Mouse (Mus musculus) right cerebral cortex, postnatal 25 days (tissue): ENCODE results near the gene Fubp1.

ENCODE experiments used
- DNase-seq: peaks from one replicate; pipeline ENCODE4 v3.0.0; 2022

Gene Fubp1

DNA sequence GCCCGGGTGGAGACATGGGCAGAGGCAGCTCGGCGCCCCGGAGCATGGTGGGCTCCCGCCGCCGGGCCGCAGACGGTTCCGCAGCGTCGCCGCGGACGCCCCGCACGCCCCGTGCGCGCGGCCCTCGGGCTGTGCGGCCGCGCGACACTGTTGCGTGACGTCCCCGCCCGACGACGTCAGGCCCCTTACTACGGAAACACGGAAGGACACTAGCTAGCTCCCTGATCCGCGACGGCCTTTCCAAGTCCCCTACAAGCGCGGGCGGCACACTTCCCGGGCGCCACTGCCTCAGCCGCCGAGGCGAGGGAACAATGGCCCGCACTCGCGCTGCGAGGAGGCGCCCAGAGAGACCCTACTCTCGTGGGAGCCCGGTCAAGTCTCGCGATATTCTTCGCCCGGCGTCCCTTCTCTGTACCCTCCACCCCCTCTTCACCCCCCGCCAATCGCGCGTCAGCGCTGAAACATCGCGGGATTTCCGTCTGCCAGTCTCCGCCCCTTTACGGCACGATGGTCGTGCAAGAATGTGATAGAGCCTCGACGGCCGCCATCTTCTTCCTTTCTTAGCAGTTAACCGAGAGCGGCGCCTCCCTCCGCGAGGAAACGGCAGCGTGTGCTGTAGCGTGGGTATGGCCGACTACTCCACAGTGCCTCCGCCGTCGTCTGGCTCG is at the start of gene Fubp1, which contains the start of gene Dnajb4:
Fubp1 (plus strand) TSS at position 456 of the 668 bp plus-strand sequence.
Dnajb4 (minus strand) TSS at position 336 of the 668 bp plus-strand sequence.
- DNase-seq = peak; percentile 100

DNA sequence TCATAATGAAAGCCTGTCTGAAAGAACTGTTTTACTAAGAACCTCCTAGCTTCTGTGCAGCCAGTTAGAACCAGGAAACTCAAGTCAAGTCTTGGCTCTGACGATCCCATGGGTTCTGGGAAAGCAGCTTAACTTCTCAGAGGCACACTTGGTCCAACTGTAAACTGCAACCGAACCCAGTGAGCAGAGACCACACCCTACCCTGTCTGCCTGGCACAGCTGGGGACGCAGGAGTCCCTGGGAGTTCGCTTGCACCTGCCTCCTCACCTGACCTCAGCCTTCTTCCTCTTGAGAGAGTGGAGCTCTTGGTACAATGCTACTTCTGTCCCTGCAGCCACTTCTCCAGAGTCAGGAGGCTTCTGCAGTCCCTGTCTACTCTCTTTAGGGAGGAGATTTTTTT is 49.6 kb upstream of the Fubp1 start:
- DNase-seq = no peak

DNA sequence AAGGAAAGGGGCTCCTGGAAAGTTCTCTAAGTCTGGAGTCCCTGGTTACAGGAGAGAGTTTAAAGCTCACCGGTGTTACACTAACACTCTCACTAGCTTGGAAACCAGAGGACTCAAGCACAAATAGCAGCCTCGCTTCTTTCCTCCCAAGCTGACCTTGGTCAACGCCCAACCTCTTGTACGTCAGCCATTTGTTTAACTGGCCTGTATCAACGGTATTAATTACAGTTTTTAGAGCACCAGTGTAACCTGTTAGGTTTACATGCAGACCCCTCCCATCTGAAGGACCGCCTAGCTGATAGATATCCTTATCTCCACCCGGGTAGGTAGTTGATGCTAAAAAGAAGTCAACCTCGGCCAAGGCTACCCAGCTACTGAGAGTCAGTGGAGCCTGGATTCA is 46.9 kb upstream of the Fubp1 start:
- no peak for DNase-seq

DNA sequence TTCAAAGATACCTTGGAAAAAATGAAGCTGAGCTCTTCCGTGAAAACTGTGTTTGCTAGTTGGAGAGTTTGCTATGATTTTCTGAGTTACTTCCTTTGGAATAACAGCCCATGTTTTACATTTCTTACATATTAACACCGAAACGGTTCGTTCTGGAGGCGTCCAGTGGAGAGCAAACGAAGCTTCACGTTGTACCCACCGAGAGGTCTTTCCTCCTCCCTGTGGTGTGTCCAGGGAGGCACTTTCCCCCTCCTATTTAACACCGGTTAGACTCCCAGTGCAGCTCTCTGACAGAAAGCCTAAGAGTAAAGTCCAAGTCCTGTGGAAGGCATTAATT is 45.2 kb upstream of the Fubp1 start:
- no peak for DNase-seq

DNA sequence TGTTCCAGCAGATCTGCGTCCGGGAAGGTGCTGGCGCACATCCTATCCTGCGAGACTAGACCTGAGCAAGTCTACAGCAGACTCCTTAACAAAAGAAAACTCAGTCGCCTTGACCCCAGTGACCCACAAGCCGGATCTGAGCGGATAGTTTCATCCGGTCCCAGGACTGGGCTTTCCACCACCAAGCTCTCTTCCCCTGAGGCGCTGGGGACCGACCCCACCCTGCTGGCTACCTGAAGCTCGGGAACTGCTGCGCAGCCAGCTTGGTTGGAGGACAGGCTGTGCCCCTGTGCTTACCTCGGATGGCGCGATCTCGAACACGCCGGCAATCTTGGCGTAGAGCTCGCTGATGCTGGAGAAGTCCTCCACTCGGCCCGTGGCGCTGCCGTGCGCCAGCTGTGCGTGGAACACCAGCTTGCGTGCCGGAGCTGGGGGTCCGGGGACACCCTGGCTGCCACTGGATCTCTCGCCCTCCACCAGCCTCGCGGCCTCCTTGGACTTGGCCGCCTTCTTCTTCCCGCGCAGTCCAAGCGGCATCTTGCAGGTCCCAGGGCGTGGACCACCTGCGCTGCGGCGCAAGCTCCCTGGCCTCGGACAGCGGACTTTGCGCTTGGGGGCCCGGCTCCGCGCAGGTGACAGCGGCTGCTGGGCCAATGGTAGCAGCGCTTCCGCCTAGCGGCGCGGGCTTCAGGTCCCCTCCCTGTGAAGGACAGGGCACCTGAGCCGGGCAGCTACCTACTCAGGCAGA is 44.7 kb upstream of the Fubp1 start:
- peak; percentile 47 for DNase-seq

DNA sequence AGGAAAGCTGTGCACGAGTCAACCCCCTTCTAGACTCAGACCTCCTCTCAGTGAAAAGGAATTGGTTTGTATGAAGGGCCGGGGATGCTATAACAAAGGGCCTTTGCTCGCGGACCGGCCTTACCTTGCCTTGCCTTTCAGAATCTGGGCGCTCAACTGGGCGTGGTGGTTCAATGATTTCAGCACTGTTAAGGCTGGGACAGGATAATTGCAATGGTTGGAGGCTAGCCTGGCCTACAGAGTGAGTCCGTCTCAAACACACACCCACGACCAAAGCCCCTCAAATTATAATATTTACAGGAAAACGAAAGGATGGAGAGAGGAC is 44.2 kb upstream of the Fubp1 start, which contains the start of gene Gipc2:
Gipc2 (minus strand) TSS at position 132 of the 325 bp plus-strand sequence.
- no peak for DNase-seq

DNA sequence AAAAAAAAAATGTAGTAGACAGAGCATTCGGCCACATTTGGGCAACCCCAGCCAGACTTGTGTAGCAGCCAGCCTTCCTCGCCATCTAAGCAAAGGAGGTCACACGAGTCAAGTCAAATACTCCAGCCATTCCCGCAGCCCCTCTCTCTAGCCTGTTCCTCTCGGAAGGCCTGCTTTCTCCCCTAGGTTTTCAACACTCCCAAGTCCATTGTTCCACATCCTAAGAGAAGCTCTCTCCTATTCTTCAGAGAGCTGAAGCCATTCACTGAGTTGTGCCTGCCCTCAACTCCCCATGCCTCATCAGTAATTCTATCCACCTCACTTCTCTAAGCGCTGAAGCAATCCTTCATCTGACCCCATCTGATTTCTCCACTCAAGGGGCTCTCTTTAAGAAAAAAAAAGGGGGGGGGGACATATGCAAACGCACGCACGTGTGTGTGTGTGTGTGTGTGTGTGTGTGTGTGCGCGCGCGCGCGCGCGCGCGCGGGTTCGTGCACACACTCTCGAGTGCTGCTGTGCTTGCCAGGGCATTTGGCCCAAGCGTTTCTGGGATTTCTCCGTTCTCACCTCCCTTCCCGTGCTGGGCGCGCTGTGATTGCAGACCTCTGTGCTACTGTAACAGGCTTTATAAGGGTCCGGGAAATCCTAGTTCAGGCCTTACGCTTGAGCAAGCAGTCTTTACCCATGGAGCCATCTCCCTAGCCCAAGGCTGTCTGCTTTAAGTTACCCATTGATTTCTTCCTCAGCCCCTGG is 43.3 kb upstream of the Fubp1 start:
- no peak for DNase-seq

DNA sequence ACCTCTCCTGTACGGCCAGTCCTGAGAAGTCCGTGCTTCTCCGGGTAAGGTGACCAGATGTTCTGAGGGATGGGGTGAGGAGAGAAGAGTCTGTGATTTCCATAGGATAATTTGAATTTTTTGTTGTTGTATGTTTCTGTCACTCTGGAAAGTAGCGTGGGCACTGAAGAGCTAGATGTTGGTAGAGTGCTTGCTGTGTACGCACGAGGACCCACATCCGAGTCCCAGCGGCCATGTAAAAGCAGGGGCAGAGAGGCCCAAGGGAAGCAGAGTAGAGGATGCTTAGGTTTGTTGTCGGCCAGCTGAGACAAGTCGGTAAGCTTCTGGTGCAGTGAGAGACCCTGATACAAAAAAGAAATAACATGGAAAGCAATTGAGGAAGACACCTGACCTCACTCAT is 42.2 kb upstream of the Fubp1 start:
- DNase-seq = no peak

DNA sequence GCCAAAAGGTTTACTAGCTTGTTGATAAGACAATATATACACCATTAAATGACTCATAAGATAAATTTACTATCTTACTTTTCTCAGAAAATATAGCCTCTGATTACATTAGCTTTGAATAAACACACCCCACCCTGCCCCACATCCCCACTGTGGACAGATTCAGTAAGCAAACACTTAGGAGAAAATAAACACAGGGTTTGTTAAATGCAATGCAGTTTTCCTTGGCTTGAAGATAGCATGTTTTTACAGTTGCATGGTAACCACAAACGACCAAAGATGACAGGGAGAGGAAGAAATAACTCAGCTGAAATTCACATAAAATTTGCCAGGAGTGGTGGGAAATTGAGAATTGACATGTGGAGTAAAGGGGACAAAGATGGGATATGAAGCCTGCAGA is 39.8 kb upstream of the Fubp1 start:
- DNase-seq = no peak

DNA sequence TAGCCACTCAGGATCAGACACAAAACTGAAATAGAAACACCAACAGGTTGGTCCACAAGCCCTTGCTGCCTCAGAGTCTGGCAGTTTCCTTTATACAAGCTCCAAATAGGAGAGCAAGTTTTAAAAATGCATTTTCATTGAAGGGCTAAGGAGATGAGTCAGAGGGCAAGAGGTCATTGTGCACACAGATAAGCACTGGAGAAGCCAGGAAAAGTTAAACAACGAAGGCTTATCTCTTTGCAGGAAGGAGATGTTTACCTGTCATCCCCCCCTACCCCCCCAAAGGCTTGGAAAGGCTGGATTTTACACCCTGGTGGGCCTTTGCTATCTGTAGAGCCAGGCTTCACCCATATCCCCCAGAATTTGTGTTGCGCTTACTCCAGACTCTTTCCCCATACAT is 39.0 kb upstream of the Fubp1 start:
- no peak for DNase-seq

DNA sequence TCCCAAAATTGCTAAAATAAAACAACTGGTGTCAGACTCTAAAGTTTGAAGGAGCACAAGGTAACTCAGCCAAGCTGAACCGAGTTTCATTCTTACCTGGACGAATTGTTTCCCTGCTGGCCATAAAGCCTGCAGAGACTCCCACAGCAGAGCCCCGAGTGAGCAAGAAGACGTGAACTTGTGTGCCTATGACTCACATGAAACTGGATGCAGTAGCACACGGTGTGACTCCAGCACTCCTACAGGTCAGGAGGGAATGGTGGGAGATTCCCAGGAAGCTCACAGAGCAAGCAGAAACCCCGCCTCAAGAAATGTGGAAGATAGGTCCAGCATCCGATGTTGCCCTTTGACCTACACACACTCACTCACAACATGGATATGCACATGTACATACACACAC is 38.4 kb upstream of the Fubp1 start:
- DNase-seq = no peak

DNA sequence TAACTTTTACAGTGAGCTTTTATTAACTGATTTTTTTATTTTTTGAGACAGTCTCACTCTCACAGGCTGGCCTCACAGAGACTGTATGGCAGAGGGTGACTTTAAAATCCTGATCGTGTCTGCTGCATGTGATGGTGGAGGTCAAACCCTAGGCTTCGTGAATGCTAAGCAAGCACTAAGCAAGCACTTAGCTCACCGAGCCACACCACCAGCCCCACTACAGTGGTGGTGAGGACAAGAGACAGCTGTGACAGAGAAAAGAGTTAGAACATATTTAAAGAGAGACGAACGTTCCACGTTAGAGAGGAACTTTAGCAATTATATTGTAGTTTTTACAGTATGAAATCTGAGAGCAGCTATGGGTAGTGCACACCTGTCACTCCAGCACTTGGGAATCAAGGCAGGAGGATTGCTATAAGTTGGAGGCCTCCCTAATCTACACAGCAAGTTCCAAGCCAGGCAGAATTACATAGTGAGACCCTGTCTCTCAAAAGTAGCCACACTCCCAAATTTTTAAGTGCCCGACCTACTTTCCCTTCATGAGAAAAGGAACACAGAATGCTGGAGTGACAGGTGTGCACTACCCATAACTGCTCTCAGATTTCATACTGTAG is 37.8 kb upstream of the Fubp1 start:
- no peak for DNase-seq

DNA sequence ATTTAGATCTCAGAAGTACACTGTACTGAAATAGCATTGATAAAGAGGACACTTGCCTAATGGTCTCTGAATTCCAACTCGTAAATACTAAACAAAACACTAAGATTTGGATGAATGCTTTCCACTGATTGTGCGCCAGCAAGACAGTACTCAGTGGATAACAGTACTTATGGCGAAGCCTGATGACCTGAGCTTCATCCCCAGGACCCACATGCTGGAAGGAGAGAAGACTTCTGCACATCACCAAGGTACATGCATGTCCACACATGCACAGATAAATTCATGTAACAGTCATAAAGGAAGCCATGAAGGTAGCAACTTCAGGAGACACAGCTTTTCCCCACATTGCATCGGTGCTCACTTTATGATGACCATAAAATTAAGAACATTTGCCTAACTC is 31.4 kb upstream of the Fubp1 start:
- DNase-seq = no peak

DNA sequence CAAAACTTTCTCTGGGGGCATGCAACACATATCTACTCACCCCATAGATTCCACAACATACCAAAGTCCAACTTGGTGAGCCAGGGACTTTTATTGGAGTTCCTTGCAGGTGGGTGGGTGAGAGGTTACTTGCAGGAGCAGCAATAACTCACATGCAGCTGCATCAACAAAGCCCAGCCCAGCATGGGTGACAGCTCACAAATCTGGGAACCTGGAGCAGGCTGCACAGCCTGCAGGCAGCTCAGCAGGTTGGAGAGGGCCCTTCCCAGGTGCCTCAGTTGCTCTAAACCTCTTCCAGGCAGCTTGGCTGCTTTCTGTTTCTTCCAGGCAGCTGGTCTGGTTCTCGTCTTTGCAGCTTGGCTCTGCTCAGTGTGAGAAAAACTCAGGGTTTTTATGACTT is 30.9 kb upstream of the Fubp1 start:
- DNase-seq = no peak

DNA sequence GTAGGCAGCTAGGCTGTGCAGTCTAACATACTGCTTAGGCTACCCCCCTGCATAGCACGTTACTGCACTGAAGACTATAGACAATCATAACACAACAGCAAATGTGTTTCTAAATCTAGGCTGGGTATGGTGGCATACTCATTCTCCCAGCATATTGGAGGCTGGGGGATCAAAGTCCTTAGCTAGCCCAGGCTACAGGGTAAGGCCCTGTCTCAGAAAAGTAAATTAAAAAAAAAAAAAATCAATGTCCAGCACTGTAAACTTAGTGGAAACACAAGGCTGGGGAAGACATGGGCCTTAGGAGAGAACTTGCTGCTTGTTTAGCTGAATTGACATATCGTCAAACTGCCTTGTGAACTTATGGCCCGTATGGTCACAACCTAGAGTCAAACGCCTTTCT is 29.6 kb upstream of the Fubp1 start:
- DNase-seq = no peak

DNA sequence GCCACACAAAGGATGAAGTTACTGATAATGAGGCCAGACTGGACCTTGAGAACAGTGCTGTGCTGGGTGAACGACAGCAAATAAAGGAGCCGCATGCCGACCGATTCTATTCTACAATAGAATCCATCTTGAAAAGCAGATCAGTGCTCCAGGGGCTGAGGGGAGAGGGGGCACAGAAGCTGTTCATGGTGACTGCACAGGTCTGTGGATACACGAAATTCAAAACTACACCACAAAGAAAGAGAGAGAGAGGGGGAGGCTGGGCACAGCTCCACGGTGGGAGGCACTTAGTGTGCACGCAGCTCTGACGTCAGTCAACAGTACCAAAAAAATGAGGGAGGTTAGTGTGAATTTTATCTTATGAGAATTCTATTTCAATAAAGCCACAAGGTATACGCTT is 26.7 kb upstream of the Fubp1 start:
- DNase-seq = no peak

DNA sequence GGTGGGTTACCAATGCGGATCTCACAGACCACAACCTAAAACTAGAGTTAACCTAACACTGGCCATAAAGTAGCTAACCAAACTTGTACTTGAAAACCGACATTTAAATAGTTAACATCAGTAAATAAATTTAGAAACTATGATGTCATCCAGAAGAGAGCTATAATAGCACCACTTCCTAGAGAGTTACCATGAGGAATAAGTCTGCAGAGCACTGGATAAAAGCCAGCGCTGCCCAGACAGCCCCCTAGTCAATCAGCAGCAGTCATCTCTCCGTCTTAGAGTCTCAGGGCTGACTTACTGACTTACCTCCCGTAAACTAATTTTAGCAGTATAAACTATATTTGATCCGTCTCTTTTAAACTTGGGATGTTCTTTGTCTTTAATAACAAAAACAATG is 24.1 kb upstream of the Fubp1 start:
- DNase-seq = no peak

DNA sequence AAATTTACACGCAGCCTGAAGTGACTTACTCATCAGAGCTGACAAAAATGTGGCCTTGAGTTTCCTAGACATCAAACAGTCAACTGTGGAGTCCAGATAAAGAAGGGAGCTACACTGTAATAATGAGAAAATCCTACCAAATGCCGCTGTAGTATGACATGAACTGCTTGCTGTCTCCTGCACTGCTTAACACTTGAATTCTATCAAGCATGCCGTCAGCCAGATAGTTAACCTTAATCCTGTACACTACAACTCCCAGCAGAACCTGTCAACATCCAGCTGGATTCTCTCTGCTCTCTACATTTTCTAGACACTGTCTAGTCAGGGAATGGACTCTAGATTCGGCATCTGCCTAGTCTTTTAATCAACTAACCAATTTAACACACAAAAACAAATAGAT is 20.9 kb upstream of the Fubp1 start:
- DNase-seq = no peak

DNA sequence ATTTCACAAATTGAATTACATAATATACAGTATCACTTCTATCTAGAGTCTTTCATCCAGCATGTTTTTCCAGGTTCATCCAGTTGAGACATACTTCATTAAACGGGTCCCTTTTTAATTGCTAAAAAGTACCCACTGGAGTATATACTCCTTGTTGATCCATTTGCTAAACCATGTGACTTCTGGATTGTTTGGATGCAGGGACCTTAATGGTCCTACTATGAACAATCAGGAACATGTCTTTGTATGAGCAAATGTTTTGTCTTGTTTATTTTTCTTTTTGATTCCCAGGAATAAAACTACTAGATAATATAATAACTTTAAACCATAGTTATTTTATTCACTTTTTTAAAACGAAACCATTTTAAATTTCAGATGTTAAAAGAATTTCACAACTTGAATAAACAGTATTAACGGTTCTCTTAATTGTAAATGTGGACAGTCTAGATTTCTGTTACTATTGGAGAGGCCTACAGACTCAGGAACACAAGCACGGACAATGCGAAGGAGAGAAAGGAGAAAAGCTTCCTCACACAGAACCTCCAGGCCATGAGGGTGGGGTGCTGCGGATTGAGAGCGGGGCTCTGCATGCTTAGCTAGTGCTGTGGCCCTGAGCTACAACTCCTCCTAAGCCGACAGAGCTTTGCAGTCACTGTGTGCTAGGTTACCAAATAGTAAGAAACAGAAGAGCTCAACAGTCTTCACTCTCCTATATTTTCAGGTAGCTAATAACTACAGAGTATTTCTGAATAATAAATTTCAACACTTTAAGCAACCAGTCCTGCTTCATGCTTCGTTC is 19.3 kb upstream of the Fubp1 start:
- no peak for DNase-seq

DNA sequence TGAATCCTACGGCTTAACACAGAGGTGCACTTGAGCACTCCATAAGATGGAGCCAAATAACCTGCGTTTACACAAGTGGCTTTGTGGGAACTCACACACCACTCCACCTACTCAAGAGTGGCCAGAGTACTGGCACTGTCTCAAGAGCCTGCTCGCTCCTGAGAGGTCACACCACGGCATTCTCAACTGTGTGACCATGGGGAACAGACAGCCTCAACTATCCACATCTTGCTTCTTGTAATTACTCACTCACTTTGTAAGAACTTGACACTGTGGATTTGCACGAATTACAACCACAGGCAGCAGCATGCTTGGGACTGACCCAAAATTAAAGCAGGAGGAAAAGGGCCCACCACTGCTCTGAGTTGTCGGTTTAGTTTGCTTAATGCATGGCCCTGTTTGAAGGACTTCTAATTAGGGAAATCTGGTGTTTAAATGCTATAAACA is 18.4 kb upstream of the Fubp1 start:
- DNase-seq = no peak

DNA sequence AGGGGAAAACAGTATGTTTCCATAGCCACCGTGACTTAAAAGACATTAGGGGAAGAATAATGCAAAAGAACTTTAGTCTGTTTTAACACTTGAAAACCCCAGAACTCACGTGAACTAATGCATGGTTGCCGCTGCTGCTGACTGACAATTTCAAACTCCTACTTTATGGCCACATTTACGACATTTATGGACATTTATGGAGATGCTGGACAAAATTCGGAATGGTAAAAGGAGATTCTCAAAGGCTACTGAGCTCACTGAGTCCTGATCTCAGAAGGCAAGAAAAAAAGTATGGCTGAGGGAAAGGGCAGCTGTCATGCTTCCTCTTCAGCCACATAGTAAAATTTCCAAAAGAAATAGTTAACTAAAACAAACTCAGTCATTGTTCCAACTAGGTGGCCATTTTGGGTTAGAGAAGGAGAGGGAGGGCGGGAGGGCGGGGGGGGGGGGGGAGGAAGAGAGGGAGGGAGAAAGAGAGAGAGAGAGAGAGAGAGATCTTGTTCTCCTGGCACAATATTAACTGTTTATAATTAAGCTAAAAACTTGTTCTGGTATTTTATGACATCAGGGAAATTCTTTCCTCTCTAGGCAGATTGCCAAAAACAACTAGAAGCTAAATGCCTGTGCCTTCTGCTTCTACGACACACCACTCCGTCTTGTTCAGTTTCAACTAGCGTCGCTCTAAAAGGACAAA is 17.8 kb upstream of the Fubp1 start:
- no peak for DNase-seq

DNA sequence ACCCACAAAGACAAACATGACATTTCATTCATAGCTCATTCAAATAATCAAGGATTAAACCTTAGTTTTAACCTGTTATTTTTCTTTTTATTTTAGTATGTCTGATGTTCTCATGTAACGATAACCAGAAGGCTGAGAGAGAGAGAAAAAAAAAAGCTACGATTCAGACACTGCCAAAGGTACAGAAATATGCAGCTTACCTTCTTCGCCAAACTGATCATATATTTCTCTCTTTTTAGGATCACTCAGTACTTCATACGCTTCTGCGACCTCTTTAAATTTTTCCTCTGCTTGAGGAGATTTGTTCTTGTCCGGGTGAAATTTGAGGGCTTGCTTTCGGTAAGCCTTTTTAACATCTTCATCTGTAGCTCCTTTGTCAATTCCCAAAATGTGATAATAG is 17.0 kb upstream of the Fubp1 start:
- DNase-seq = no peak
